Mouse (Mus musculus) midbrain, embryonic 15.5 days (tissue): ENCODE results near the gene Tspan9. TPM values are rescaled to one million over a fixed set of nuclear protein-coding genes. Genes with fewer than 3 reads are reported as not detected.

Source experiments
- ATAC-seq: fragments of 200-750 bp; cut with Nextera tagmentation; replicated peaks from 2 replicates; pipeline ENCODE4 v1.8.0; 2017; ENCODE audit warnings: moderate TSS enrichment
- H3K27ac ChIP-seq: fragments of 300-500 bp; sonication (generic); 2 replicates; pipeline ENCODE4 v1.5.1; 2015; ENCODE audit warnings: mild to moderate bottlenecking, inconsistent platforms
- H3K27me3 ChIP-seq: fragments of 300-500 bp; sonication (generic); replicated peaks from 2 replicates; pipeline ENCODE4 v1.6.1; 2015; ENCODE audit warnings: inconsistent platforms
- H3K36me3 ChIP-seq: fragments of 300-500 bp; sonication (generic); replicated peaks from 2 replicates; pipeline ENCODE4 v1.6.1; 2015; ENCODE audit warnings: inconsistent platforms
- H3K4me1 ChIP-seq: fragments of 300-500 bp; sonication (generic); 2 replicates; pipeline ENCODE4 v1.6.1; 2015; ENCODE audit warnings: inconsistent platforms
- H3K4me2 ChIP-seq: fragments of 300-500 bp; sonication (generic); 2 replicates; pipeline ENCODE4 v1.6.1; 2015; ENCODE audit warnings: inconsistent platforms, mild to moderate bottlenecking, moderate library complexity
- H3K4me3 ChIP-seq: fragments of 300-500 bp; sonication (generic); 2 replicates; pipeline ENCODE4 v1.5.1; 2015; ENCODE audit warnings: mild to moderate bottlenecking, inconsistent platforms
- H3K9ac ChIP-seq: fragments of 300-500 bp; sonication (generic); 2 replicates; pipeline ENCODE4 v1.6.1; 2015; ENCODE audit warnings: mild to moderate bottlenecking, inconsistent platforms
- H3K9me3 ChIP-seq: fragments of 300-500 bp; sonication (generic); 2 replicates; pipeline ENCODE4 v1.6.1; 2016; ENCODE audit warnings: inconsistent platforms
- WGBS: fragments of 180-500 bp; shearing (Covaris S2); methylation state at CpG from one replicate; pipeline ENCODE4 v1.1.7; 2015; ENCODE audit warnings: mixed read lengths; 5-methylcytosine and 5-hydroxymethylcytosine counted together
- microRNA-seq: library from miRNA; unstranded; fragments of <30 nt; microRNA quantifications from one replicate; pipeline ENCODE4, GENCODE M21; 2016
- polyA plus RNA-seq: library from polyadenylated mRNA; unstranded; fragments of >200 nt; fragmentation: Nextera tagmentation; extraction: Ambion mirVana; gene quantifications from 2 replicates; pipeline ENCODE4 v1.2.1, GENCODE M21; 2015

Tspan9 gene
- polyA plus RNA-seq, 1 experiment from 2014 or later, result 33.9 TPM

GRCm38 (mm10) chr6:127911687-127912086, 231.7 kb downstream of the Tspan9 start:
- ATAC-seq, result no peak
- 63% methylated on average over 4 of the region's 4 CpGs for WGBS
- H3K27me3 ChIP-seq, result no peaks in the 10 kb centered on the region
- no peaks in the 10 kb centered on the region for H3K4me1 ChIP-seq
- H3K9ac ChIP-seq, result no peak overlapping the region
- H3K4me3 ChIP-seq, result no peak overlapping the region
- no peak overlapping the region for H3K27ac ChIP-seq
- no peak overlapping the region for H3K4me2 ChIP-seq
- no peaks in the 10 kb centered on the region for H3K36me3 ChIP-seq
- no peaks in the 10 kb centered on the region for H3K9me3 ChIP-seq

Small RNAs within 50 kb of the gene (microRNA-seq; reads per million reads assigned to microRNA genes)
- not detected for gene Gm26338

Other genes with a start within 250 kb of the Tspan9 start
- gene Tead4, start 157.2 kb upstream of the Tspan9 start, polyA plus RNA-seq, result 0.65 and 0.91 TPM in 2 replicates
- 16.2 and 17.6 TPM in 2 replicates for gene Tulp3, start 212.3 kb upstream of the Tspan9 start, polyA plus RNA-seq
- gene Rhno1, start 219.3 kb upstream of the Tspan9 start, polyA plus RNA-seq, result 86.1 and 89.4 TPM in 2 replicates
- 5.7 and 7.6 TPM in 2 replicates for gene Foxm1, start 219.4 kb upstream of the Tspan9 start, polyA plus RNA-seq
- 1.0 and 1.1 TPM in 2 replicates for gene Tex52, start 231.9 kb upstream of the Tspan9 start, polyA plus RNA-seq
- not detected in 2 replicates for gene Gm44596, start 231.9 kb upstream of the Tspan9 start, polyA plus RNA-seq